Mouse (Mus musculus): ENCODE data around the gene Apbb1. TPM values are rescaled to one million over a fixed set of nuclear protein-coding genes. Genes with fewer than 3 reads are reported as not detected.
A peak's percentile ranks its signal among the peaks of the same experiment; 100 is the strongest.

Gene Apbb1
- polyA plus RNA-seq, 1 experiment from 2014 or later, result 31.4 TPM

DNA sequence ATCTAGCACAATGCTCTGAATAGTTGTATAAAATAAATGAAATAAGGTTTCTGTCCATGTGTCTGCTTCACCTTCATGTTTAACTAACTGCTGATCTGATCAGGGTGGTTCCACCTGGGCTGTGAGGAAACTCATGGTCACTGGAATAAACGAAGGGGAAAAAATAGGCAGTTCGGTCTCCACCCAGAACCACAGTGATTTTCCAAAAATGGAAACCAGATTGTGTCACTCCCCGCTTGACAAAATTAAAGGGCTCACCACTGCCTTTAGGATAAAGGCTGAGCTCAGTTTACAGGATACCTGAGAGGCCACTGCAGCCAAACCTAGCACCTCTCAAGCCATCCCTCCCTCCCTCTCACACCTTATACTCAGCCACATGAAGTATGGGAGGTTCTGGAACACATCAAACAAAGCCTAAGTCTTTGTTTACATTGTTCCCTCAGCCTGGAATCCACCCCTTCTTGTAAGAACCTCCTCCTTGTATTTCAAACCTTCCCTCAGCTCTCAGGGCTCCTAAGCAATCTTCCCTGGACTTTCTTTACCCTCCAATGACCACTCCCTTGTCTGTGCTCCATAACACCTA, 5.2 kb downstream of the Apbb1 start:
- no peaks in the 10 kb centered on the region for H3K9me3 ChIP-seq (replicated peaks; ENCODE audit: low read length)
- H3K4me1 ChIP-seq (replicated peaks; ENCODE audit: insufficient read depth, low read length), result no peaks in the 10 kb centered on the region
- no peak for TF ChIP-seq CTCF (IDR thresholded peaks at IDR 0.05; ENCODE audit: low read depth)
- WGBS, result 71% methylated on average over 3 of the region's 3 CpGs
- H3K4me3 ChIP-seq (replicated peaks; ENCODE audit: low read depth, low read length), result no peak overlapping the region
- no peak overlapping the region for H3K27ac ChIP-seq
- ATAC-seq (replicated peaks; ENCODE audit: low FRiP score, low read depth), result no peak
- no peak for DNase-seq (ENCODE audit: low spot score)
- H3K4me2 ChIP-seq (ENCODE audit: low read length), result no peak overlapping the region
- H3K27me3 ChIP-seq (ENCODE audit: insufficient read depth, low read length), result no peaks in the 10 kb centered on the region
- no peak overlapping the region for H3K9ac ChIP-seq (ENCODE audit: low read depth, low read length)
- H3K36me3 ChIP-seq (ENCODE audit: insufficient read depth, low read length), result peaks cover 9% of the 10 kb centered on the region; the same call in 1 of the 2 replicates

DNA sequence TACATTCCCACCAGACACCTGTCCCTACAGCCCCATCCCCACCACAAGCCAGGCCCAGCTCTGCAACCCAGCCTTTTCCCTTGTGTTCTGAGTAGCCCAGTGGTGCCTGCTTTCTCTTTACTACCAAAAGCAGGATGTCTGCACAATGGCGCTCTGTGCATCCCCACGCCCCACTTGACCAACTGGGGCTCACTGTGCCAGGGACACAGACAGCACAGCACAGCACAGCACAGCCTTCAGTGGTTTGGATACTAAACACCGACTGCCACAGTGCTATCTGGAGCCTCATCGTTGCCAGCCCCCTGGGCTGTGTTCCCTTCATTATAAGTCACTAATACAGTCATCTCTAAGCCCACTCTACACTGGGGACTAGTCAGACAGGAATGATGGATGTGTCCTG, 6.9 kb downstream of the Apbb1 start:
- no peak overlapping the region for H3K27ac ChIP-seq
- no peaks in the 10 kb centered on the region for H3K4me1 ChIP-seq (replicated peaks; ENCODE audit: insufficient read depth, low read length)
- no peaks in the 10 kb centered on the region for H3K9me3 ChIP-seq (replicated peaks; ENCODE audit: low read length)
- H3K36me3 ChIP-seq (ENCODE audit: insufficient read depth, low read length), result peaks cover 9% of the 10 kb centered on the region; the same call in 1 of the 2 replicates
- no peak overlapping the region for H3K4me2 ChIP-seq (ENCODE audit: low read length)
- no peaks in the 10 kb centered on the region for H3K27me3 ChIP-seq (ENCODE audit: insufficient read depth, low read length)
- no peak for TF ChIP-seq CTCF (IDR thresholded peaks at IDR 0.05; ENCODE audit: low read depth)
- 87% methylated on average over 4 of the region's 4 CpGs for WGBS
- H3K9ac ChIP-seq (ENCODE audit: low read depth, low read length), result no peak overlapping the region
- no peak overlapping the region for H3K4me3 ChIP-seq (replicated peaks; ENCODE audit: low read depth, low read length)
- no peak for ATAC-seq (replicated peaks; ENCODE audit: low FRiP score, low read depth)
- no peak for DNase-seq (ENCODE audit: low spot score)

- no peak for TF ChIP-seq CTCF (IDR thresholded peaks at IDR 0.05; ENCODE audit: low read depth)
- H3K4me2 ChIP-seq (ENCODE audit: low read length), result no peak overlapping the region
- H3K4me3 ChIP-seq (replicated peaks; ENCODE audit: low read depth, low read length), result no peak overlapping the region
- WGBS, result 93% methylated on average over 8 of the region's 8 CpGs
- no peak for ATAC-seq (replicated peaks; ENCODE audit: low FRiP score, low read depth)
- no peaks in the 10 kb centered on the region; the same call in 1 of the 2 replicates for H3K4me1 ChIP-seq (replicated peaks; ENCODE audit: insufficient read depth, low read length)
- H3K27me3 ChIP-seq (ENCODE audit: insufficient read depth, low read length), result no peaks in the 10 kb centered on the region
- H3K9me3 ChIP-seq (replicated peaks; ENCODE audit: low read length), result no peaks in the 10 kb centered on the region
- no peak overlapping the region for H3K9ac ChIP-seq (ENCODE audit: low read depth, low read length)
- no peak overlapping the region for H3K27ac ChIP-seq
- peaks cover 9% of the 10 kb centered on the region; the same call in 1 of the 2 replicates for H3K36me3 ChIP-seq (ENCODE audit: insufficient read depth, low read length)
- DNase-seq (ENCODE audit: low spot score), result no peak
Observed at GRCm38 (mm10) chr7:105572949-105573348, 8.5 kb downstream of the Apbb1 start.

DNA sequence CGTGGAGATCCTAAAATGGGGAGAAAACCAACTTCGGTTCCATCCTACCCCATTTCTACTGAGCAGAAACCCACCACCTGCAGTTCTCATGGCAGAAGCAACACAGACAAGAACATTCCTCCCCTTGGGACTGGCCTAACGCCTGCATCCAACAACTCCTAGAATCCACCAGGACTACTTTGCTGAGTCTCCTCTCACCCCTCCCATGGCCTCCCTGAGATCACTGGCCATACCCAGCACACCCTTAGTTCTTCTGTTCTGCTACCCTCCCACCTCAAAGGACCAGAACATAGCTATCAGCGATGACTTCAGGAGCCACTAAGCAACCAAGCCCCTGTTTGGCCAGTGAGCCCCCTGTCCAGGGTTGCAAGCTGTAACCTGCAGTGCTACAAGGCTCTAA, 10.7 kb downstream of the Apbb1 start:
- DNase-seq (ENCODE audit: low spot score) (no peak), ATAC-seq (replicated peaks; ENCODE audit: low FRiP score, low read depth) (no peak)
- H3K27me3 ChIP-seq (ENCODE audit: insufficient read depth, low read length), result no peaks in the 10 kb centered on the region
- TF ChIP-seq CTCF (IDR thresholded peaks at IDR 0.05; ENCODE audit: low read depth), result no peak
- H3K9me3 ChIP-seq (replicated peaks; ENCODE audit: low read length), result no peaks in the 10 kb centered on the region
- H3K4me2 ChIP-seq (ENCODE audit: low read length), result no peak overlapping the region
- WGBS, result 91% methylated on average over 4 of the region's 4 CpGs
- no peaks in the 10 kb centered on the region; the same call in 1 of the 2 replicates for H3K4me1 ChIP-seq (replicated peaks; ENCODE audit: insufficient read depth, low read length)
- peaks cover 22% of the 10 kb centered on the region; the same call in 1 of the 2 replicates for H3K36me3 ChIP-seq (ENCODE audit: insufficient read depth, low read length)
- H3K9ac ChIP-seq (ENCODE audit: low read depth, low read length), result no peak overlapping the region
- H3K4me3 ChIP-seq (replicated peaks; ENCODE audit: low read depth, low read length), result no peak overlapping the region
- no peak overlapping the region for H3K27ac ChIP-seq

DNA sequence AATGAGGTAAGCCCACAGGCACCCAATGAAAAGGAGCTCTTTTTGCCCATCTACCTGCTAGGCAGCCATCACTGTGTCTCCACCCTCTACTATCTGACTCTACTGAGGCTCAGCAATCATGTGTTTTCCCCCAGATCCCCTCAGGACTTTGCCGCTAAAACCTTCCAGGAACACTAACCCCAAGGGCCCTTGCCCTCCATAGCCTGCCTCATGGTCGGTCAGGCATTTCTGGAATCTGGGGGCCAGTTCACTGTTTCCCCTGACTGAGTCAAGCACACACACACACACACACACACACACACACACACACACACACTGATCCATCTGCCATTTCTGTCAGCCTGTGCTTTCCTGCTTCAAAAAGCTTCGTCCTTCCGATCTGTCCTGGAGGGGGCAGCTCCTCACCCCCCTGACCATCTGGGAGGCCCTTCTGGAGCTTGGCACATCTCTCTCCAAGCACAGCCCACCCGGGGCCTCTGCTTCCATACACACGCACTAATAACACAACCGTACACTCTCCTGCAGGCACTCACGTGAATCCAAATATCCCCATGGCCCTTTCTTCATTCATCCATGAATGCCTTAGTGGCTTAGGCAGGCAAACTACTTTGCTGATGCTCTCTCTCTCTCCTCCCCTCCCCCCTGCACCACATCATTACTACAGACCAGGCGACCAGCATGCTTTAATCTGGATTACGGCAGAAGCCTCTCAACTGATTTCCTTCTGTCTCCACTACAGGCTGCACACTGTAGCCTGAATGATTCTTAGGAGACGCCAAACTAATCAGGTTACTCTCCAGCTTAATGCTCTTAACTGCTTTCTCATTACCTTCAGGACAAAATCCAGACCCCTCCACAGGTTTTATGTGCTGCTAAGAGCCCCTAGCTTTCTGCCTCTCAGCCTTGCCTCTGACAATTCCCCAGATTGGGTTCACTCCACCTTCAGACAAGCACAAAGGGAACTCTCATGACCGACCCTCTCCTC, 11.6 kb downstream of the Apbb1 start:
- DNase-seq (ENCODE audit: low spot score), result no peak
- H3K36me3 ChIP-seq (ENCODE audit: insufficient read depth, low read length), result peaks cover 27% of the 10 kb centered on the region
- 38% methylated on average over 12 of the region's 12 CpGs for WGBS
- H3K27ac ChIP-seq, result no peak overlapping the region
- H3K4me2 ChIP-seq (ENCODE audit: low read length), result no peak overlapping the region
- no peak overlapping the region for H3K4me3 ChIP-seq (replicated peaks; ENCODE audit: low read depth, low read length)
- TF ChIP-seq CTCF (IDR thresholded peaks at IDR 0.05; ENCODE audit: low read depth), result no peak
- no peaks in the 10 kb centered on the region for H3K9me3 ChIP-seq (replicated peaks; ENCODE audit: low read length)
- H3K9ac ChIP-seq (ENCODE audit: low read depth, low read length), result no peak overlapping the region
- no peaks in the 10 kb centered on the region for H3K27me3 ChIP-seq (ENCODE audit: insufficient read depth, low read length)
- H3K4me1 ChIP-seq (replicated peaks; ENCODE audit: insufficient read depth, low read length), result no peaks in the 10 kb centered on the region; the same call in 1 of the 2 replicates
- peak; percentile 42 for ATAC-seq (replicated peaks; ENCODE audit: low FRiP score, low read depth)

GRCm38 (mm10) chr7:105568988-105569471, 12.4 kb downstream of the Apbb1 start:
- Histone ChIP-seq H3K4me3 (replicated peaks; ENCODE audit: low read depth, low read length) (no peak overlapping the region), H3K4me1 (replicated peaks; ENCODE audit: insufficient read depth, low read length) (no peaks in the 10 kb centered on the region; the same call in 1 of the 2 replicates), H3K36me3 (ENCODE audit: insufficient read depth, low read length) (peaks cover 29% of the 10 kb centered on the region), H3K27ac (no peak overlapping the region), H3K9me3 (replicated peaks; ENCODE audit: low read length) (no peaks in the 10 kb centered on the region), H3K9ac (ENCODE audit: low read depth, low read length) (no peak overlapping the region), H3K27me3 (ENCODE audit: insufficient read depth, low read length) (no peaks in the 10 kb centered on the region), H3K4me2 (ENCODE audit: low read length) (no peak overlapping the region)
- ATAC-seq (replicated peaks; ENCODE audit: low FRiP score, low read depth), result peak; percentile 70
- DNase-seq (ENCODE audit: low spot score), result no peak
- no peak for TF ChIP-seq CTCF (IDR thresholded peaks at IDR 0.05; ENCODE audit: low read depth)
- 18% methylated on average over 6 of the region's 6 CpGs for WGBS

All from kidney, postnatal 0 days (tissue).